Mouse (Mus musculus) neural tube, embryonic 10.5 days (tissue): ENCODE measurements around the gene Ano10.

ENCODE experiments used
- DNase-seq: peaks from one replicate; pipeline ENCODE4 v3.0.0-alpha.2; 2017; ENCODE audit warnings: low spot score; ENCODE audit errors: extremely low spot score

Ano10 gene

GRCm38 (mm10) chr9:122245879-122246278 lies 48.3 kb downstream of the Ano10 start:
- no peak for DNase-seq

DNA sequence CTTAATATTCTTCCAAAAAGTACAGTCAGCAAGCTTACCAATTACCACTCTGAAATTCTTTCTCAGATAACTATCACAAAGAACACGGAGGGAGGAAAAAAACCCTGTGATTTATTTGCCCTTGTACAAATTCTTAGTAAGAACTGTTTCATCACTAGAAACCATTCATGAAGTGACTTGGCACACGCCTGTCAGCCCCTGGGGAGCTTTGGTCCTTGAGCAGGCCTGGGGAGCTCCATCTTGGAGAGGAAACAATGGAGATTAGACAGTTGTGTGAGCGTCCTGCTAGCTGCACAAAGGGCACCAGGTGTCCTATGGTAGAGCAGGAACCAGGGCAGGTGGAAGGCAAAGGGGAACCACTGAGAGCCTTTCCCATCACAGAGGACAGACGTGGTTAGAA lies 48.8 kb downstream of the Ano10 start:
- no peak for DNase-seq

- DNase-seq = no peak
These were observed 49.4 kb downstream of the Ano10 start for GRCm38 (mm10) chr9:122244800-122245165.

DNA sequence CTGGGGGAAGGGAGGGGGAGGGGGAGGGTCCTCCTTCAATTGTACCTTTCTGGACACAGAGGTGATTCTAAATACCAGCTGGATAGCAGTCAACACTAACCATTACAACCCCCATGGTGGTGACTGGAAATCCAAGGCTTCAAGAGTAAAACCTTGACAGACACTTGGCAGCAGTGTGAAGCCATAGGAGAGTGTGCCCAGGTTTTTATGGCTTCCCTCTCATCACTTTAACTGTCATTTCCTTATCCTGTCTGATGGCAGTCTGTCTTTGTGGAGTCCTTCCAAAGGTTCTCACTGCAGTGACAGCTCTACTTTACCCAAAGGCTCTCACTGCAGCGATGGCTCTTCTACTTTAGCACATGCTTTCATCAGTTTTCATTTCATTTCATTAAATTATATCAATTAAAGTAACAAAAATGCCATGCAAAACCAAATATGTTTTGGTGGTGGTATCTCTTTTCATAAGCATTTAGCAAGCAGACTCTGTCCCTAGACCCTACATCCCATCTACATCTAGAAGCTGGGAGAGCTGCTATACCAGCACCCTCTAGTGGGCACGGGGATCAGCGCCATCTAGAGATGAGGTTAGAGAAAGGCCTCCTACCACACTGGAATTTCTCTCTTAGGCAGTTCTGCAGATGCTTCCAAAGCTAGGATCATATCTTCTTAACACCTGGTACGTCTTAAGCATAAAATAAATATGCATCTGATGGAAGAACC lies 50.0 kb downstream of the Ano10 start:
- DNase-seq = peak; percentile 29

DNA sequence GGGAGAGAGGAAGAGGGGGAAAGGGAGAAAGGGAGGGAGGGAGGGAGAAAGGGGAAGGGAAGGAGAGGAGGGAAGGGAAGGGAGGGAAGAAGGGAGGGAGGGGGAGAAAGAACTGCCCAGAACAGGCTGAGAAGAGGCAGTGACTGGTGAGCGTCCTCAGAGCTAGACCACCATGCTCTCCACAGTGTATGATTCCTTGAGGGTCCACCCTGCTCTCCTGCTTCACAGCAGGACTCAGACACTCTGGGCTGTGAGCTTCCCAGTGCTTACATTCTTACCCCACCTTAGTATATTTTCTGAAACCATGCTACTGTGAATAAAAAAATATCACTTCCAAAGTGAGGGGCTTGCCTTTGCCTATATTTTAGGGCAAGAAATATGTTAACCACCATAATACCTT lies 50.9 kb downstream of the Ano10 start:
- DNase-seq = no peak

DNA sequence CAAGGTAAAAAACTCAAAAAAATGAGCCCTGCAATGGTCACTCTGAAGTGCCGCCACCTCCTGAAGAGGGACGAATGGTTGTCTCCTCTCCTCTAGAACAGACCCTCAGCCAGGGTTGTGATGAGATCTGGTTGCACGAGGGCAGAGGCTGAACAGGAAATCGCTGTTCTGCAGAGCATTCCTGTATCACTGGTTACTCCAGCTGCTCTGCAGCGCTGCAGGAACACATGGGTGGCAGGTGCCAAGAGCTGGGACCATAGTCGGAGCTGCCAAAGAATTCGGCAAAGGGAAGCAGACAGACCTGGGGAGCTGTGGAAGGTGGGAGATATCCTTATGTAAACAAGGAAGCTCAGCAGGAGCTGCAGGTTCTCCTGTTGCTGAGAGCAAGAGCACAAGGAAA lies 51.4 kb downstream of the Ano10 start:
- DNase-seq = peak; percentile 23

GRCm38 (mm10) chr9:122241812-122242400 lies 52.3 kb downstream of the Ano10 start:
- no peak for DNase-seq

- no peak for DNase-seq
These were observed 53.5 kb downstream of the Ano10 start for GRCm38 (mm10) chr9:122240629-122241199.

DNA sequence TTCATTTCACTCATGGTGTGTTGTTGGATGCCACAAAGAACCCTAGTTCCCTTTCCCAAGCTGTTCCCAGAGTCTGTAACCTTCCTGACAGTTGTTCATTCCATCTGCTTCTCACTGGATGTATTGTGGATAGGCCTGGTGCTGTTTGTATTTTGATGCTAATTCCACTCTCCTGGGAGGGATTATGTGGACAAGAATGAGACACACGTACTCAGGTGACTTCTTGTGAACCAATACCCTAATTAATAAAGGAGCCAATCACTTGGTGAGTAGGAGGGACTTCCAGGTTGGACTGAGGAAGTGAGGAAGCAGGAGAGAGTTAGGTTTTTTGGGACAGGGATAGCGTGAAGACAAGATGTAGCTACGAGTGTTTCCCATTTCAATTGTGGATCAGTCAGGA lies 59.5 kb downstream of the Ano10 start:
- no peak for DNase-seq

DNA sequence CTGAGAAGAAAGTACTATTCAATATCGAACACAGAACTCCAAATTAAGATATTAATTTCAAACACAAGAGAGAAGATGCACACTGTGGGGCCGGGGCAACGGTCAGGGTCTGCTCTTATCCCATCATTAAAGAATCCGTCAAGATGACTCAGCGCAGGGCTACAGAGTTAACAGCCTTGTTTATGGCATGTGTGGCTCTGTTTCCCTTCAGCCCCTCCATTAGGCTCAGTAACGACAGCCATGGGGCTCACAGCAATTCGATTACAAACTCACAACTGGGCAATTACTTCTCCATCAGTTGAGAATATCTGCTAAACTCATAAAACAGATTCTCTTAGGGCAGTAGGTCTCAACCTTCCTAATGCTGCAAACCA lies 60.3 kb downstream of the Ano10 start:
- no peak for DNase-seq

DNA sequence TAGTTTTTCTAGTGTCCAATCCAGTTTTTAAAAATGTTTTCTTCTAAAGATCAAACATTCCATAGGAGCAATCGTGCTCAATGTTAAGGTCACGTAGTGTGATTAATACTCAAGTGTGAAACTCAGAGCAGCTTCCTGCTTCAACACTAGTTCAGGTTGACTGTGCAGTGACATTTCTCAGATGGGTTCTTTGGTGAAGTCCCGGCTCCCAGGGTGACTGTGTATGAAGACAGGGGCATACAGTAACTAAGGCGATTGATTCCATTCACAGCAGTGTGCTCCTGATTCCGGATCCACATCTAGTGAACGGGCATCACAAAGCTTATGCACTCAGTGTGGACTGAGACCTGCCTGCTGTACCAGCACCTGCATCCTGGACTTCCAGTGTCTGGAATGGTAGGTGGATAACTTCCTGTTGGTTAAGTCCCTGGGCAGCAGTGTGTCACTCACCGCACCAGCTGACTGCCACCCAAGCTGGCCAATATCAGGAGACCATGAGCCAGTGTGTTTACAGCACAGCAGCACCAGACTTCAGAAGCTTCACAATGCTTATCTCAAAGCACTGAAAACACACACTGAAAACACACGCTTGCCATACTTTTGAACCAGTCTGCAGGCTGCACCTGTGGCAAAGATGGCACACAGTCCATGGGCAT lies 60.8 kb downstream of the Ano10 start:
- no peak for DNase-seq

GRCm38 (mm10) chr9:122232912-122233311 lies 61.3 kb downstream of the Ano10 start:
- no peak for DNase-seq

GRCm38 (mm10) chr9:122230701-122231100 lies 63.5 kb downstream of the Ano10 start:
- no peak for DNase-seq

DNA sequence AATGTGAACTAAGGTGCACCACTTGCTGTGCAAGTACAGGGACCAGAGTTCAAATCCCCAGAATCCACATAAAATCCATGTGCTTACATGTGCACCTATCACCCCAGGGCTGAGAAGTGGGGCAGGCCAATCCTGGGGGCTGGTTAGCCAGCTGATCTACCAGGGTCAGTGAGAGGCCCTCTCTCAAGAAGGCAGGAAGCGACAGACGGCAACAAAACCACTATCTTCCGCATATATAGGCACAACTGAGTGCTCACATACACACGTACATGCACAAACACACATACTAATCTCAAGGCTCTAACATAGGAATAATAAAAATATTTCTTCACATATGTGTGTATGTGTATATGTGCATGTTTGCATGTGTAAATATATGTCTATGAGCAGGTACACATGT lies 67.8 kb downstream of the Ano10 start:
- no peak for DNase-seq

DNA sequence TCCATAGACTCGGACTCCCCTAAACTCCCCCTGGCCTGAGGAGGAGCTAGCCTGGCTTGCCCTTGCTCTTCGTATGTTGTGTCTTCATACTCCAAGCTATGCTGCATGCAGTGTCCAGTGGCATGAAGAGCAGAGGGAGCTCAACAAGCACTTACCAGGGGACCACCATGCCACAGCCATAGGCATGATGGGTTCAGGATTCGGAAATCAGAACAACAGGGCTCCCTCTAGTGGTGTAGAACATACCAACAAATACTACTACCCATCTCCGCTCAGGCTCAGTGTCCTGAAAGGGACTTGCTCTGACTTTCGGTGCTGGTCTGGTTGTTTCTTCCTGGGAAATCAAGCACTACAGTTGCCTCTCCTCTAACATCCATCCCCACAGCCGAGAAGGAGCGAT lies 68.9 kb downstream of the Ano10 start:
- DNase-seq = peak; percentile 29

DNA sequence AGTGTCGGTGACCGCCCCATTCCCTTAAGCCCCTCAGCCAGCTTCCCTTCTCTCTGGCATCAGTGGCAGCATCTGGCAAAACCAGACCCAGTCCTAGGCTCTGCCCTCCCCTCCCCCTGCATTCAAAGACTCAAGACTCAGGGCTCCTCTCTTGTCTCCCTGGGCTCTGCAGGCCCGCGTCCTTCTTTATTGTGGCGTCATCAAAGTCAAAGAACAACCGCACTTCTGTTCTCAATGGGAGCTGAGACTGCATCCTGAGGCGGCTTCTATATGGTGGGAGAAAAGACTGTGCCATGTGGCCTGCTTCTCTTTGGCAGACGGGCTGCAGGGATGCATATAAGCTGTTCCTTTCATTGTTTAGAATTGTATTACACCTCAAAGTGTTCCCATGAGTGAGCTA lies 71.2 kb downstream of the Ano10 start:
- no peak for DNase-seq

GRCm38 (mm10) chr9:122219934-122220333 lies 74.3 kb downstream of the Ano10 start:
- no peak for DNase-seq

- DNase-seq = no peak
These were observed 77.2 kb downstream of the Ano10 start for GRCm38 (mm10) chr9:122216945-122217529.

DNA sequence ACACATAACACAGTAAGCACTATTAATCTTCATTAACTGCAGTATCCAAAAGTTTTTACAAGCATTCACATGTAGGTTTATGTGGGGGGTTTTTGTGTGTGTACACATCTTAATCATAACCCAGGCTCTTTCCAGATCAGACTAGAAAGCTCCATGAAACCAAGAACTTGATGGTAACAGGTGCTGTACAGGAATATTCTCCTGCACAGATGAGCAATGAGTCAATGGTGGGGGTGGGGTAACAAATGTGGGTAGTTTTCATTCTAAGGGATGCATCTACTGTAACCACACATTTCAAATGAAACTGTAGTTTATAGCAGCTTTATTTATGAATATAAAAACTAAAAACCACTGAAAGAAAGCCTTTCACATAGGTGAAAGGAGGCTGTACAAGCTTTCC lies 79.1 kb downstream of the Ano10 start:
- no peak for DNase-seq

DNA sequence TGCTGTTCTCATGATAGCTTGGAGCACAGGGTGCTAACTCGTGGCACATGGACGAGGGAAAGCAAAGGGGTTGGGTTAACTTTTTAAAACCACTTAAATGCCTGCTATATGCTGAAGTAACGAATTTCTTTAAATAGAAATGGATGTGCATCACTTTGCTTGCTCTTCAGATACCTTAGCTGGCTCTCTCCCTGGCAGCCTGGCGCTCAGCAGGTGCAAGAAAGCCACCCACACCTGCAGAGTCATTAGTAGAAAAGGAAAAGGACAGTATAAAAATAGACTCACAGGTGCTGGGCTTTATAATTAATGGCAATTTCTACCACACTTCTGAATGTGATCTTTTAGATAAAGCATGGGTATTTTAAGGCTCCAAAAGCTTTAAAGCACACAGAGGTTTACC lies 85.9 kb downstream of the Ano10 start:
- DNase-seq = no peak

GRCm38 (mm10) chr9:122205543-122206200 lies 88.6 kb downstream of the Ano10 start:
- DNase-seq = no peak

- DNase-seq = peak; percentile 27
These were observed 89.7 kb downstream of the Ano10 start for GRCm38 (mm10) chr9:122204508-122204907.
